Mouse (Mus musculus): ENCODE measurements around the gene Rnf220. TPM values are rescaled to one million over a fixed set of nuclear protein-coding genes. Genes with fewer than 3 reads are reported as not detected.

The Rnf220 gene
- polyA plus RNA-seq, 1 experiment from 2014 or later: 68.7 TPM

- Histone ChIP-seq H3K4me1 (peaks cover 59% of the 10 kb centered on the region), H3K27me3 (peaks cover 20% of the 10 kb centered on the region; the same call in 1 of the 2 replicates), H3K9me3 (replicated peaks) (no peaks in the 10 kb centered on the region), H3K4me2 (no peak overlapping the region), H3K9ac (no peak overlapping the region), H3K36me3 (peaks cover 99% of the 10 kb centered on the region), H3K27ac (no peak overlapping the region), H3K4me3 (replicated peaks) (no peak overlapping the region)
- 58% methylated on average over 19 of the region's 19 CpGs for WGBS
- ATAC-seq (replicated peaks; ENCODE audit: low FRiP score): no peak
Measured at GRCm38 (mm10) chr4:117281090-117281845, 215.6 kb downstream of the Rnf220 start.

GRCm38 (mm10) chr4:117280397-117280930, 216.4 kb downstream of the Rnf220 start:
- H3K36me3 ChIP-seq: peaks cover 97% of the 10 kb centered on the region
- 81% methylated on average over 8 of the region's 8 CpGs for WGBS
- H3K9ac ChIP-seq: no peak overlapping the region
- H3K4me1 ChIP-seq: peaks cover 61% of the 10 kb centered on the region
- no peaks in the 10 kb centered on the region for H3K9me3 ChIP-seq (replicated peaks)
- no peak for ATAC-seq (replicated peaks; ENCODE audit: low FRiP score)
- no peak overlapping the region for H3K27ac ChIP-seq
- no peak overlapping the region for H3K4me3 ChIP-seq (replicated peaks)
- H3K4me2 ChIP-seq: no peak overlapping the region
- H3K27me3 ChIP-seq: peaks cover 20% of the 10 kb centered on the region; the same call in 1 of the 2 replicates

GRCm38 (mm10) chr4:117279253-117279642, 217.6 kb downstream of the Rnf220 start:
- no peak overlapping the region for H3K9ac ChIP-seq
- peaks cover 97% of the 10 kb centered on the region for H3K36me3 ChIP-seq
- no peak overlapping the region for H3K4me3 ChIP-seq (replicated peaks)
- H3K27ac ChIP-seq: no peak overlapping the region
- peaks cover 14% of the 10 kb centered on the region; the same call in 1 of the 2 replicates for H3K27me3 ChIP-seq
- H3K9me3 ChIP-seq (replicated peaks): peaks cover 4% of the 10 kb centered on the region; the same call in 1 of the 2 replicates
- no peak overlapping the region for H3K4me2 ChIP-seq
- ATAC-seq (replicated peaks; ENCODE audit: low FRiP score): no peak
- 69% methylated on average over 2 of the region's 2 CpGs for WGBS
- H3K4me1 ChIP-seq: peaks cover 49% of the 10 kb centered on the region

- Histone ChIP-seq H3K36me3 (peaks cover 97% of the 10 kb centered on the region), H3K4me2 (no peak overlapping the region), H3K4me1 (peaks cover 43% of the 10 kb centered on the region), H3K9me3 (replicated peaks) (peaks cover 7% of the 10 kb centered on the region; the same call in 1 of the 2 replicates), H3K27ac (no peak overlapping the region), H3K4me3 (replicated peaks) (no peak overlapping the region), H3K9ac (no peak overlapping the region), H3K27me3 (peaks cover 13% of the 10 kb centered on the region; the same call in 1 of the 2 replicates)
- WGBS: 65% methylated on average over 10 of the region's 10 CpGs
- ATAC-seq (replicated peaks; ENCODE audit: low FRiP score): no peak
Measured at GRCm38 (mm10) chr4:117278381-117279252, 218.2 kb downstream of the Rnf220 start.

- 93% methylated on average over 7 of the region's 7 CpGs for WGBS
- H3K36me3 ChIP-seq: peaks cover 97% of the 10 kb centered on the region
- ATAC-seq (replicated peaks; ENCODE audit: low FRiP score): no peak
Measured at GRCm38 (mm10) chr4:117277687-117278086, 219.2 kb downstream of the Rnf220 start.

GRCm38 (mm10) chr4:117277021-117277420, 219.8 kb downstream of the Rnf220 start:
- H3K4me2 ChIP-seq: no peak overlapping the region
- peaks cover 11% of the 10 kb centered on the region; the same call in 1 of the 2 replicates for H3K27me3 ChIP-seq
- ATAC-seq (replicated peaks; ENCODE audit: low FRiP score): no peak; the same call in 1 of the 2 replicates
- H3K4me3 ChIP-seq (replicated peaks): no peak overlapping the region
- H3K9ac ChIP-seq: no peak overlapping the region
- H3K27ac ChIP-seq: no peak overlapping the region; the same call in 1 of the 2 replicates
- peaks cover 44% of the 10 kb centered on the region for H3K4me1 ChIP-seq
- peaks cover 97% of the 10 kb centered on the region for H3K36me3 ChIP-seq
- H3K9me3 ChIP-seq (replicated peaks): peaks cover 7% of the 10 kb centered on the region; the same call in 1 of the 2 replicates
- WGBS: 47% methylated on average over 13 of the region's 13 CpGs

More at GRCm38 (mm10) chr4:117277687-117278086, 219.2 kb downstream of the Rnf220 start:
- H3K9me3 ChIP-seq (replicated peaks): peaks cover 7% of the 10 kb centered on the region; the same call in 1 of the 2 replicates
- peaks cover 38% of the 10 kb centered on the region for H3K4me1 ChIP-seq
- no peak overlapping the region for H3K4me2 ChIP-seq
- H3K27ac ChIP-seq: no peak overlapping the region
- no peak overlapping the region for H3K4me3 ChIP-seq (replicated peaks)
- peaks cover 13% of the 10 kb centered on the region; the same call in 1 of the 2 replicates for H3K27me3 ChIP-seq
- H3K9ac ChIP-seq: no peak overlapping the region

GRCm38 (mm10) chr4:117276281-117276711, 220.6 kb downstream of the Rnf220 start:
- peaks cover 7% of the 10 kb centered on the region; the same call in 1 of the 2 replicates for H3K9me3 ChIP-seq (replicated peaks)
- no peak overlapping the region for H3K27ac ChIP-seq
- 23% methylated on average over 17 of the region's 17 CpGs for WGBS
- no peak overlapping the region for H3K9ac ChIP-seq
- H3K27me3 ChIP-seq: peaks cover 12% of the 10 kb centered on the region; the same call in 1 of the 2 replicates
- peaks cover 97% of the 10 kb centered on the region for H3K36me3 ChIP-seq
- H3K4me3 ChIP-seq (replicated peaks): no peak overlapping the region
- no peak overlapping the region for H3K4me2 ChIP-seq
- peaks cover 44% of the 10 kb centered on the region for H3K4me1 ChIP-seq
- ATAC-seq (replicated peaks; ENCODE audit: low FRiP score): peak; percentile 57

- ATAC-seq (replicated peaks; ENCODE audit: low FRiP score): no peak
- H3K4me3 ChIP-seq (replicated peaks): no peak overlapping the region
- H3K4me2 ChIP-seq: no peak overlapping the region
- peaks cover 82% of the 10 kb centered on the region for H3K36me3 ChIP-seq
- H3K4me1 ChIP-seq: peaks cover 44% of the 10 kb centered on the region
- H3K9ac ChIP-seq: no peak overlapping the region
- no peak overlapping the region for H3K27ac ChIP-seq
- H3K27me3 ChIP-seq: peaks cover 15% of the 10 kb centered on the region
- H3K9me3 ChIP-seq (replicated peaks): peaks cover 7% of the 10 kb centered on the region; the same call in 1 of the 2 replicates
- 85% methylated on average over 4 of the region's 4 CpGs for WGBS
Measured at GRCm38 (mm10) chr4:117274720-117275119, 222.1 kb downstream of the Rnf220 start.

- Histone ChIP-seq H3K9me3 (replicated peaks) (peaks cover 7% of the 10 kb centered on the region; the same call in 1 of the 2 replicates), H3K4me2 (no peak overlapping the region), H3K27ac (0 out of 2 replicates have a peak overlapping the region, but pooled peaks have one; percentile 10), H3K4me1 (peaks cover 26% of the 10 kb centered on the region), H3K4me3 (replicated peaks) (no peak overlapping the region), H3K9ac (no peak overlapping the region), H3K27me3 (peaks cover 37% of the 10 kb centered on the region), H3K36me3 (peaks cover 60% of the 10 kb centered on the region)
- WGBS: 22% methylated on average over 12 of the region's 12 CpGs
- ATAC-seq (replicated peaks; ENCODE audit: low FRiP score): no peak
Measured at GRCm38 (mm10) chr4:117272459-117272858, 224.4 kb downstream of the Rnf220 start.

GRCm38 (mm10) chr4:117270278-117270677, 226.6 kb downstream of the Rnf220 start:
- H3K9me3 ChIP-seq (replicated peaks): peaks cover 7% of the 10 kb centered on the region; the same call in 1 of the 2 replicates
- WGBS: 12% methylated on average over 6 of the region's 6 CpGs
- ATAC-seq (replicated peaks; ENCODE audit: low FRiP score): no peak

GRCm38 (mm10) chr4:117267831-117268437, 228.9 kb downstream of the Rnf220 start:
- H3K9me3 ChIP-seq (replicated peaks): no peaks in the 10 kb centered on the region
- no peak overlapping the region for H3K4me3 ChIP-seq (replicated peaks)
- H3K36me3 ChIP-seq: peaks cover 18% of the 10 kb centered on the region
- no peak for ATAC-seq (replicated peaks; ENCODE audit: low FRiP score)
- H3K27ac ChIP-seq: no peak overlapping the region
- WGBS: 84% methylated on average over 25 of the region's 25 CpGs
- peaks cover 51% of the 10 kb centered on the region for H3K27me3 ChIP-seq
- no peak overlapping the region for H3K4me2 ChIP-seq
- H3K9ac ChIP-seq: no peak overlapping the region
- peaks cover 10% of the 10 kb centered on the region for H3K4me1 ChIP-seq

More at GRCm38 (mm10) chr4:117270278-117270677, 226.6 kb downstream of the Rnf220 start:
- peaks cover 46% of the 10 kb centered on the region for H3K27me3 ChIP-seq
- peaks cover 10% of the 10 kb centered on the region for H3K4me1 ChIP-seq
- H3K9ac ChIP-seq: no peak overlapping the region
- H3K4me3 ChIP-seq (replicated peaks): no peak overlapping the region
- H3K36me3 ChIP-seq: peaks cover 41% of the 10 kb centered on the region
- no peak overlapping the region for H3K27ac ChIP-seq
- no peak overlapping the region for H3K4me2 ChIP-seq

Data from kidney, embryonic 15.5 days (tissue).